8 mouse cellular contexts compared by ENCODE assay signal in the genomic region with DNA sequence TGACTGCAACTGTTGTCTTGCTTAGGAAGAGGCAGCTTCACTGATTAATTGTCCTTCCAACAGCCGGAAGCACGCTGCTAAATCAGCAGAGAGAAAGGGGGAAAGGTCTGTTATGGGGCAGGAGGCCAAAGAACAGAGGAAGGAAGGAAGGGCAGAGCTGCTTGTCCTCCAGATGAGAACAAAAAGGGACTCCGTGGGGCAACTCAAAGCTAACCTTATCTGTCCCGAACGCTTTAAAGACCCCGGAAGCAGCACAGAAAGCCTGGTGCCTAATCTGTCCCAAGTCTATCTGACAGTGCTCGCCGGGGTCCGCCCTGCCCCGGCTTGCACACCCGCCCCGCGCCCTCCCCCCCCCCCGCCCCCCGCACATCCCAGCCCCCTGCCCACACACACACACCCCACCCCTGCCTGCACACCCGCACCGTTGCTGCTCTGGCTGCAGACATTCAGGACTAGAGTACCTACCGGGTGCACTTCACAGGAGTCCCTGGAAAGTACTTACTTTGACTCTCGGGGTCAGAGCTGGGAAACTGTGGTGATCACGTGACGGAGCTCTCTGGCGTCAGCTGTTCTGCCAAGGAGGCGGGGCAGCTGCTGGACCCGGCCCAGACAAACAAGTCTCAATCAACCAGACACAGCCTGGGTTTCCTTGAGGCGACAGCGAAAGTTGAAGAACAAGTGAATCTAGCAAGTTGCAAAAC. TPM values are rescaled to one million over a fixed set of nuclear protein-coding genes. Genes with fewer than 3 reads are reported as not detected.
DNase-seq lines count a peak whose midpoint lies in the region; ATAC-seq and TF ChIP-seq lines count a peak whose summit lies in the region.

A gene (minus strand): TSS at position 649 of the 701 bp plus-strand sequence.

- peak; percentile 66 for ATAC-seq in hindbrain, embryonic 16.5 days

- H3K4me2 ChIP-seq in hindbrain, embryonic 16.5 days (ENCODE audit: low read length): peak within 1 kb of the TSS; percentile 78

- 1% methylated on average over 20 of the region's 26 CpGs for WGBS in hindbrain, embryonic 16.5 days
- under 1% methylated on average over 15 of the region's 26 CpGs for WGBS in macrophage (ENCODE audit: missing documents)

- no peaks in the 10 kb centered on the region for H3K27me3 ChIP-seq in hindbrain, embryonic 16.5 days (replicated peaks; ENCODE audit: control insufficient read depth, insufficient read depth, low read length)

- peak within 1 kb of the TSS; percentile 76 for H3K4me3 ChIP-seq in gastrocnemius, adult 2 months
- peak within 1 kb of the TSS; percentile 49 for H3K4me3 ChIP-seq in hindbrain, embryonic 16.5 days (ENCODE audit: low read length)
- peak within 1 kb of the TSS; percentile 57 for H3K4me3 ChIP-seq in macrophage (ENCODE audit: inconsistent target)

- H3K79me2 ChIP-seq in macrophage (ENCODE audit: inconsistent target): peaks cover 10% of the 10 kb centered on the region; the same call in 1 of the 2 replicates

- no peaks in the 10 kb centered on the region for H3K36me3 ChIP-seq in hindbrain, embryonic 16.5 days (ENCODE audit: control insufficient read depth, insufficient read depth, low read length)
- peaks cover 11% of the 10 kb centered on the region for H3K36me3 ChIP-seq in macrophage (ENCODE audit: inconsistent target)

- peak within 1 kb of the TSS; percentile 58 for H3K9ac ChIP-seq in hindbrain, embryonic 16.5 days (ENCODE audit: low read depth, low read length)

- H3K27ac ChIP-seq in gastrocnemius, adult 2 months: peak within 1 kb of the TSS; percentile 70
- H3K27ac ChIP-seq in hindbrain, embryonic 16.5 days (ENCODE audit: low read depth, low read length): no peak within 1 kb of the TSS
- H3K27ac ChIP-seq in macrophage: peak within 1 kb of the TSS; percentile 42

- TF ChIP-seq CTCF in gastrocnemius, adult 2 months (IDR thresholded peaks at IDR 0.05): no peak

- intact Hi-C loops in gastrocnemius, adult 2 months (cut with DNase I): no loop called here

- peaks cover 11% of the 10 kb centered on the region for H3K4me1 ChIP-seq in hindbrain, embryonic 16.5 days (ENCODE audit: control insufficient read depth, insufficient read depth, low read depth, low read length)

- peak; percentile 84 for DNase-seq in NIH3T3 (ENCODE audit: low read depth)
- DNase-seq in cerebellum, postnatal 14 days: peak; percentile 62 to 81
- peak; percentile 92 for DNase-seq in gastrocnemius, adult 2 months
- DNase-seq in left cerebral cortex, adult 18-20 months (ENCODE audit: low spot score in 2 of 2): peak; percentile 44 to 57
- DNase-seq in right cerebral cortex, adult 18-20 months: peak; percentile 68
- peak; percentile 78 to 92 for DNase-seq in urinary bladder, postnatal 36 days (ENCODE audit: low spot score in 2 of 2)

- no peaks in the 10 kb centered on the region for H3K9me3 ChIP-seq in hindbrain, embryonic 16.5 days (ENCODE audit: control insufficient read depth, low read length)

RNA-seq across cellular contexts. Expression of the gene that starts here (rescaled TPM):
- total RNA-seq in gastrocnemius, adult 2 months (2021): 10 to 100 TPM; 11.9 to 18.2 TPM
- 29.9 and 30.8 TPM in 2 replicates for polyA plus RNA-seq in hindbrain, embryonic 16.5 days (2015; fragmentation: Nextera tagmentation; extraction: Ambion mirVana)
- total RNA-seq in left cerebral cortex, adult 18-20 months (2021): 10 to 100 TPM; 15.9 to 19.6 TPM
- 10 to 100 TPM in 19 of 26 experiments, 1 to 10 TPM in 7; 4.7 to 39.2 (median 15.6) TPM for total RNA-seq in macrophage (2018; cell fraction: chromatin; rRNA removed)
- 100 to 1,000 TPM in 16 of 26 experiments, 10 to 100 TPM in 10; 77.0 to 199 (median 125) TPM for total RNA-seq in macrophage (2018; cell fraction: cytosol; rRNA removed)
- total RNA-seq in macrophage (2018; cell fraction: nucleus; rRNA removed): 100 to 1,000 TPM in 10 of 26 experiments, 10 to 100 TPM in 16; 22.2 to 149 (median 94.6) TPM
- 146 to 274 TPM (median 178 TPM) in 3 replicates for polyA plus RNA-seq in macrophage (2018)
